Mouse (Mus musculus): ENCODE measurements around the gene Olfr1009. TPM values are rescaled to one million over a fixed set of nuclear protein-coding genes. Genes with fewer than 3 reads are reported as not detected.
"Not testable (repeated sequence)": the region's sequence is repeated elsewhere in the genome, so short reads cannot be mapped to it uniquely, and the experiment has no call there.

The Olfr1009 gene
- polyA plus RNA-seq (2014; fragmentation: Nextera tagmentation; extraction: Ambion mirVana), result not detected in 2 replicates

- DNase-seq (ENCODE audit: low spot score), result no peak
- Histone ChIP-seq H3K9ac (ENCODE audit: low read length) (no peak within 1 kb of the TSS), H3K9me3 (ENCODE audit: control insufficient read depth, low read length) (no peaks in the 10 kb centered on the region), H3K4me1 (replicated peaks; ENCODE audit: control insufficient read depth, insufficient read depth, low read length) (no peaks in the 10 kb centered on the region), H3K36me3 (ENCODE audit: control insufficient read depth, insufficient read depth, low read length) (no peaks in the 10 kb centered on the region), H3K4me3 (ENCODE audit: low read depth, low read length) (no peak within 1 kb of the TSS), H3K27ac (ENCODE audit: low read depth) (no peak within 1 kb of the TSS), H3K4me2 (ENCODE audit: low read length) (no peak within 1 kb of the TSS), H3K27me3 (replicated peaks; ENCODE audit: control insufficient read depth, insufficient read depth, low read length) (no peaks in the 10 kb centered on the region)
- 89% methylated on average over 1 of the region's 1 CpGs for WGBS
- no peak for ATAC-seq (replicated peaks; ENCODE audit: low FRiP score, low TSS enrichment, low read depth)
These were observed at the start of gene Olfr1009 for GRCm38 (mm10) chr2:85715119-85715518. Gene Olfr1009, plus strand, starts transcription at chr2:85715419.

- no peak within 1 kb of the TSS for H3K27ac ChIP-seq (ENCODE audit: low read depth)
- H3K4me2 ChIP-seq (ENCODE audit: low read length), result no peak within 1 kb of the TSS
- ATAC-seq (replicated peaks; ENCODE audit: low FRiP score, low TSS enrichment, low read depth), result no peak
- no peaks in the 10 kb centered on the region for H3K27me3 ChIP-seq (replicated peaks; ENCODE audit: control insufficient read depth, insufficient read depth, low read length)
- no peaks in the 10 kb centered on the region for H3K36me3 ChIP-seq (ENCODE audit: control insufficient read depth, insufficient read depth, low read length)
- no peak within 1 kb of the TSS for H3K9ac ChIP-seq (ENCODE audit: low read length)
- no peak within 1 kb of the TSS for H3K4me3 ChIP-seq (ENCODE audit: low read depth, low read length)
- H3K9me3 ChIP-seq (ENCODE audit: control insufficient read depth, low read length), result no peaks in the 10 kb centered on the region
- no peaks in the 10 kb centered on the region for H3K4me1 ChIP-seq (replicated peaks; ENCODE audit: control insufficient read depth, insufficient read depth, low read length)
- DNase-seq (ENCODE audit: low spot score), result no peak
These were observed 36.6 kb upstream of the Olfr1009 start, which contains the start of gene Olfr1006 for GRCm38 (mm10) chr2:85678667-85679066. Gene Olfr1006, minus strand, starts transcription at chr2:85678767.

- no peak within 1 kb of the TSS for H3K4me3 ChIP-seq (ENCODE audit: low read depth, low read length)
These were observed 26.1 kb upstream of the Olfr1009 start, which contains the start of gene Olfr1008 for GRCm38 (mm10) chr2:85689131-85689530. Gene Olfr1008, plus strand, starts transcription at chr2:85689431.

GRCm38 (mm10) chr2:85710680-85711079, 4.5 kb upstream of the Olfr1009 start:
- not testable (repeated sequence) for DNase-seq (ENCODE audit: low spot score); H3K4me2 ChIP-seq (ENCODE audit: low read length); H3K4me1 ChIP-seq (replicated peaks; ENCODE audit: control insufficient read depth, insufficient read depth, low read length); H3K36me3 ChIP-seq (ENCODE audit: control insufficient read depth, insufficient read depth, low read length); H3K27me3 ChIP-seq (replicated peaks; ENCODE audit: control insufficient read depth, insufficient read depth, low read length); ATAC-seq (replicated peaks; ENCODE audit: low FRiP score, low TSS enrichment, low read depth); H3K27ac ChIP-seq (ENCODE audit: low read depth); H3K4me3 ChIP-seq (ENCODE audit: low read depth, low read length); H3K9ac ChIP-seq (ENCODE audit: low read length); H3K9me3 ChIP-seq (ENCODE audit: control insufficient read depth, low read length)
- 17% methylated on average over 2 of the region's 2 CpGs for WGBS

More at GRCm38 (mm10) chr2:85689131-85689530, 26.1 kb upstream of the Olfr1009 start, which contains the start of gene Olfr1008:
- no peak for ATAC-seq (replicated peaks; ENCODE audit: low FRiP score, low TSS enrichment, low read depth)
- Histone ChIP-seq H3K27ac (ENCODE audit: low read depth) (no peak within 1 kb of the TSS), H3K4me2 (ENCODE audit: low read length) (no peak within 1 kb of the TSS), H3K9me3 (ENCODE audit: control insufficient read depth, low read length) (no peaks in the 10 kb centered on the region; the same call in 1 of the 2 replicates), H3K27me3 (replicated peaks; ENCODE audit: control insufficient read depth, insufficient read depth, low read length) (no peaks in the 10 kb centered on the region), H3K4me1 (replicated peaks; ENCODE audit: control insufficient read depth, insufficient read depth, low read length) (no peaks in the 10 kb centered on the region), H3K9ac (ENCODE audit: low read length) (no peak within 1 kb of the TSS), H3K36me3 (ENCODE audit: control insufficient read depth, insufficient read depth, low read length) (no peaks in the 10 kb centered on the region)
- no peak for DNase-seq (ENCODE audit: low spot score)

- H3K4me2 ChIP-seq (ENCODE audit: low read length), result no peak overlapping the region
- 23% methylated on average over 1 of the region's 1 CpGs for WGBS
- H3K27ac ChIP-seq (ENCODE audit: low read depth), result no peak overlapping the region
- H3K9ac ChIP-seq (ENCODE audit: low read length), result no peak overlapping the region
- H3K36me3 ChIP-seq (ENCODE audit: control insufficient read depth, insufficient read depth, low read length), result no peaks in the 10 kb centered on the region
- no peak overlapping the region for H3K4me3 ChIP-seq (ENCODE audit: low read depth, low read length)
- no peak for ATAC-seq (replicated peaks; ENCODE audit: low FRiP score, low TSS enrichment, low read depth)
- H3K9me3 ChIP-seq (ENCODE audit: control insufficient read depth, low read length), result no peaks in the 10 kb centered on the region
- no peaks in the 10 kb centered on the region for H3K4me1 ChIP-seq (replicated peaks; ENCODE audit: control insufficient read depth, insufficient read depth, low read length)
- DNase-seq (ENCODE audit: low spot score), result no peak
- H3K27me3 ChIP-seq (replicated peaks; ENCODE audit: control insufficient read depth, insufficient read depth, low read length), result no peaks in the 10 kb centered on the region
These were observed 4.1 kb upstream of the Olfr1009 start for GRCm38 (mm10) chr2:85711159-85711558.

GRCm38 (mm10) chr2:85725793-85726192, 10.6 kb downstream of the Olfr1009 start:
- Histone ChIP-seq H3K4me2 (ENCODE audit: low read length) (no peak overlapping the region), H3K27ac (ENCODE audit: low read depth) (no peak overlapping the region), H3K36me3 (ENCODE audit: control insufficient read depth, insufficient read depth, low read length) (no peaks in the 10 kb centered on the region), H3K4me1 (replicated peaks; ENCODE audit: control insufficient read depth, insufficient read depth, low read length) (no peaks in the 10 kb centered on the region), H3K9me3 (ENCODE audit: control insufficient read depth, low read length) (no peaks in the 10 kb centered on the region), H3K27me3 (replicated peaks; ENCODE audit: control insufficient read depth, insufficient read depth, low read length) (no peaks in the 10 kb centered on the region), H3K9ac (ENCODE audit: low read length) (no peak overlapping the region), H3K4me3 (ENCODE audit: low read depth, low read length) (no peak overlapping the region)
- DNase-seq (ENCODE audit: low spot score), result no peak
- no peak for ATAC-seq (replicated peaks; ENCODE audit: low FRiP score, low TSS enrichment, low read depth)
- WGBS, result 19% methylated on average over 3 of the region's 3 CpGs

- ATAC-seq (replicated peaks; ENCODE audit: low FRiP score, low TSS enrichment, low read depth) (no peak), DNase-seq (ENCODE audit: low spot score) (no peak)
- no peak overlapping the region for H3K9ac ChIP-seq (ENCODE audit: low read length)
- no peak overlapping the region for H3K4me3 ChIP-seq (ENCODE audit: low read depth, low read length)
- no peaks in the 10 kb centered on the region for H3K27me3 ChIP-seq (replicated peaks; ENCODE audit: control insufficient read depth, insufficient read depth, low read length)
- no peaks in the 10 kb centered on the region for H3K36me3 ChIP-seq (ENCODE audit: control insufficient read depth, insufficient read depth, low read length)
- H3K9me3 ChIP-seq (ENCODE audit: control insufficient read depth, low read length), result no peaks in the 10 kb centered on the region
- no peak overlapping the region for H3K4me2 ChIP-seq (ENCODE audit: low read length)
- WGBS, result 84% methylated on average over 4 of the region's 4 CpGs
- no peak overlapping the region for H3K27ac ChIP-seq (ENCODE audit: low read depth)
- no peaks in the 10 kb centered on the region for H3K4me1 ChIP-seq (replicated peaks; ENCODE audit: control insufficient read depth, insufficient read depth, low read length)
These were observed 38.6 kb downstream of the Olfr1009 start for GRCm38 (mm10) chr2:85753822-85754221.

GRCm38 (mm10) chr2:85762666-85763065, 47.4 kb downstream of the Olfr1009 start, which contains the start of gene Olfr1012:
Gene Olfr1012, minus strand, starts transcription at chr2:85762766.
- Histone ChIP-seq H3K4me3 (ENCODE audit: low read depth, low read length) (no peak within 1 kb of the TSS), H3K4me2 (ENCODE audit: low read length) (no peak within 1 kb of the TSS), H3K9me3 (ENCODE audit: control insufficient read depth, low read length) (no peaks in the 10 kb centered on the region), H3K27me3 (replicated peaks; ENCODE audit: control insufficient read depth, insufficient read depth, low read length) (no peaks in the 10 kb centered on the region), H3K36me3 (ENCODE audit: control insufficient read depth, insufficient read depth, low read length) (no peaks in the 10 kb centered on the region), H3K27ac (ENCODE audit: low read depth) (no peak within 1 kb of the TSS), H3K9ac (ENCODE audit: low read length) (no peak within 1 kb of the TSS), H3K4me1 (replicated peaks; ENCODE audit: control insufficient read depth, insufficient read depth, low read length) (no peaks in the 10 kb centered on the region)
- WGBS, result 56% methylated on average over 1 of the region's 1 CpGs
- no peak for ATAC-seq (replicated peaks; ENCODE audit: low FRiP score, low TSS enrichment, low read depth)
- DNase-seq (ENCODE audit: low spot score), result no peak

- no peak for DNase-seq (ENCODE audit: low spot score)
- Histone ChIP-seq H3K27me3 (replicated peaks; ENCODE audit: control insufficient read depth, insufficient read depth, low read length) (no peaks in the 10 kb centered on the region), H3K9me3 (ENCODE audit: control insufficient read depth, low read length) (no peaks in the 10 kb centered on the region), H3K4me1 (replicated peaks; ENCODE audit: control insufficient read depth, insufficient read depth, low read length) (no peaks in the 10 kb centered on the region), H3K9ac (ENCODE audit: low read length) (no peak within 1 kb of the TSS), H3K36me3 (ENCODE audit: control insufficient read depth, insufficient read depth, low read length) (no peaks in the 10 kb centered on the region), H3K27ac (ENCODE audit: low read depth) (no peak within 1 kb of the TSS), H3K4me3 (ENCODE audit: low read depth, low read length) (no peak within 1 kb of the TSS), H3K4me2 (ENCODE audit: low read length) (no peak within 1 kb of the TSS)
- ATAC-seq (replicated peaks; ENCODE audit: low FRiP score, low TSS enrichment, low read depth), result no peak
These were observed 51.6 kb downstream of the Olfr1009 start, which contains the start of gene Olfr1013 for GRCm38 (mm10) chr2:85766798-85767197. Gene Olfr1013, plus strand, starts transcription at chr2:85767098.

All from intestine, embryonic 14.5 days (tissue).